Mouse (Mus musculus): ENCODE data around the gene B2m. TPM values are rescaled to one million over a fixed set of nuclear protein-coding genes. Genes with fewer than 3 reads are reported as not detected.

B2m gene
- total RNA-seq, 2 experiments from 2014 or later = 60.6 to 85.4 TPM

DNA sequence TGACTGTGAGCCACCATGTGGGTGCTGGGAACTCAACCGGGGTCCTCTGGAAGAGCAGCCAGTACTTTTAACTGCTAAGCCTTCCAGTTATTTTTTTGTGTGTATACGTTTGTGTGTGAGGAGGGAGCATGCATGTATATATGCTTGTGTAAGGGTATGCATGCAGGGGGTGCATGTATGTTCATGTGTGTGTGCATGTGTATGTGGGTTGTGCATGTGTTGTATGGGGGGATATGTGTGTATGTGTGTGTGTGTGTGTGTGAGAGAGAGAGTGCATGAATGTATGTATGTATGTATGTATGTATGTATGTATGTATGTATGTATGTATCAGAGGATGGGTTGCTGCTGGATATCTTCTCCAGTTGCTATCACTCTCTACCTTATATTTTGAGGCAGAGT lies 7.0 kb downstream of the B2m start:
- no peak overlapping the region for H3K4me3 ChIP-seq
- no peak for TF ChIP-seq CTCF (IDR thresholded peaks at IDR 0.05)
- no peak for DNase-seq
- no peak overlapping the region for H3K27ac ChIP-seq
- intact Hi-C loops (cut with DNase I) = no loop called here

DNA sequence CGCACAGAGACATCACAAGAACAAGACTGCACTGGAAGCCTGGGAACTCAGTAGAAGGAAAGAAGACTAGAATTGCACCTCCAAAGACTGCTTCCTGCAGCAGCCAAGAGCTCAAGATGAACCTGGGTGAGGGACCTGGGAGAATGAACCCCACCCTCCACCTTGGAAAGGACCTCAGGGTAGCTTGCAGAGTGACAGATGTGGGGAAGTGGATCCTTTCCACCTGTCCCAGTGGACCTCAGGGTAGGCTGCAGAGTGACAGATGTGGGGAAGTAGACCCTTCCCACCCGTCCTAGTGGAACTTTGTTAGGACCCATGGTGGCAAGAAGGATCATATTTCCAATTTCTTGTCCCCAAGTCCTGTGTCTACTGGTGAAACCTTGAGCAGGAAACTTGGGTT lies 7.8 kb downstream of the B2m start:
- no peak for TF ChIP-seq CTCF (IDR thresholded peaks at IDR 0.05)
- no peak overlapping the region for H3K4me3 ChIP-seq
- intact Hi-C loops (cut with DNase I) = no loop called here
- no peak for DNase-seq
- no peak overlapping the region for H3K27ac ChIP-seq

DNA sequence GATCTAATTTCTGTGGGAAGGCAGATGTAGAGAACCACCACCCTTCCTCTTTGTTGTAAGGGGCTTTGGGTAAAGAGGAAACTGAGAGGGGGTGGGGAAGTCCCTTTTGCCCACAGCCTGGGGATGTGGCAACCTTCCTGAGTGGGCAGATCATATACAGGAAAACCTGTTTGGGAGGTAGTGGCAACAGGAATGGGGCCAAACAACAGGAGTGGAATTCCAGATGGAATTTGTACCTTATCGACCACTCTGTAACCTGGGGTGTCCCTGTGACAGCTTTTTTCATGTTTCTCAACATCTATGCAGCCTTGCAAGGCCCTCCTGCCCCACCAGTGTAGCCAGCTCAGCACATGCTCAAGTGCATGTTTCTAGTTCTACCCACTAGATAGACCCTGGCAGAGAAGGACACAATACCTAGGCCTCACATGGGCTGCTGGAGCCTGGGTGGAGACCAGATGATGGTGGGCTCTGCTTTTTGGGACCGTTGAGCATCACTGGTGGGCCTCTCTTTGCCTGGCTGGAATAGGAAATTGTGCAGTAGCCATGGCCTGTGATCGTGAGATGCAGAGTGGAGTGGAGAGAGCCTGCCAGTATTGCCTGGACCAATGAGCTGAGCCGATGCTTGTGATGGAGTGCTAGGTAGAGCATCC lies 8.7 kb downstream of the B2m start:
- DNase-seq = no peak
- TF ChIP-seq CTCF (IDR thresholded peaks at IDR 0.05) = no peak
- Histone ChIP-seq H3K4me3 (no peak overlapping the region), H3K27ac (no peak overlapping the region)
- intact Hi-C loops (cut with DNase I) = no loop called here

DNA sequence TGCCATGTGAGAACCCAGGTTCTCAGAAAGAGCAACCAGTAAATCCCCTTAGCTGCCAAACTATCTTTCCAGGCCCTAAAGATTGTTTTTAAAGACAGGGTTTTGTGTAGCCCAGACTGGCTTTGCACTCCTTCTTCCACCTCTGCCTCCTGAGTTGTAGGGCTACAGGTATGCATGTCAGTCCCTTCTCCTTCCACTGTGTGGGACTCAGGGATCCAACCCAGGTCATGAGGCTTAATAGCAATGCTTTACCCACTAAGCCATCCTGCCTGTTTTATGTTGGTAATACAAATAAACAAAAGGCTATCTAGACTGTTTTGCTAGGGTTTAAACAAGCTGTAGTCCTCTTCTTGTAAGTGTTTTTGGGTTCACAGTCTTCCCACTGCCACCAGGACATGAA lies 10.1 kb downstream of the B2m start:
- no peak overlapping the region for H3K27ac ChIP-seq
- DNase-seq = no peak
- no peak overlapping the region for H3K4me3 ChIP-seq
- intact Hi-C loops (cut with DNase I) = no loop called here
- no peak for TF ChIP-seq CTCF (IDR thresholded peaks at IDR 0.05)

GRCm38 (mm10) chr2:122158362-122158802 lies 10.9 kb downstream of the B2m start:
- H3K27ac ChIP-seq = peak overlapping the region; percentile 51
- no peak for TF ChIP-seq CTCF (IDR thresholded peaks at IDR 0.05)
- no peak for DNase-seq
- intact Hi-C loops (cut with DNase I) = no loop called here
- no peak overlapping the region for H3K4me3 ChIP-seq

- Histone ChIP-seq H3K27ac (no peak overlapping the region), H3K4me3 (no peak overlapping the region)
- DNase-seq = no peak
- intact Hi-C loops (cut with DNase I) = loop anchor here (1.0 to 2.0 kb wide), 2 partner anchors 41 to 89 kb away; partner anchors contain the start of gene Spg11
- no peak for TF ChIP-seq CTCF (IDR thresholded peaks at IDR 0.05)
Observed at GRCm38 (mm10) chr2:122159667-122160066, 12.2 kb downstream of the B2m start.

DNA sequence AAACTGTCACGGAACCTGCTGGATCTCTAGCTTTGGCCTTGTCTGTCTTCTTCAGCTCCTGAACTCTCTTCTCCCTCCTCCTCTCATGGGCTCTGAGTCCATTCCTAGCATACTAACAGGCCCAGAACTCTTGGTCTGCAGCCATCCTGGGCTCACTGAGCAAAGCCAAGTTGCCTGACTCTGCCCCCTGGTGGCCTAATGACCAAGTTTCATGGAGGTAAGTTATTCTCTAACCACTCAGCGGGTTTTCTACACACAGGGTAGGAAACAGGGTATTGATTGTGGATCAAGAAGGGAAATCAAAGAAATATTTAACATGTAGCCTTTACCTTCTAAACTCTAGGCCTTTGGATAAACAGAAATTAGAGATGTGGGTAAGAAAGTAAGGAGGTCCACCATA lies 13.2 kb downstream of the B2m start, which contains the start of gene Trim69:
TSS of gene Trim69 (plus strand) at position 21 of the 400 bp plus-strand sequence.
- H3K27ac ChIP-seq = peak within 1 kb of the TSS; percentile 54
- peak; percentile 90 for DNase-seq
- TF ChIP-seq CTCF (IDR thresholded peaks at IDR 0.05) = peak; percentile 90
- intact Hi-C loops (cut with DNase I) = loop anchor here (1.0 to 2.0 kb wide), 2 partner anchors 42 to 90 kb away; partner anchors contain the start of gene Spg11
- no peak within 1 kb of the TSS for H3K4me3 ChIP-seq

- Histone ChIP-seq H3K4me3 (no peak overlapping the region), H3K27ac (peak overlapping the region; percentile 54)
- DNase-seq = no peak
- intact Hi-C loops (cut with DNase I) = loop anchor here (2.0 kb wide), 1 partner anchor 91 kb away; no protein-coding TSS in a partner anchor
- TF ChIP-seq CTCF (IDR thresholded peaks at IDR 0.05) = no peak
Observed at GRCm38 (mm10) chr2:122161542-122161941, 14.1 kb downstream of the B2m start.

DNA sequence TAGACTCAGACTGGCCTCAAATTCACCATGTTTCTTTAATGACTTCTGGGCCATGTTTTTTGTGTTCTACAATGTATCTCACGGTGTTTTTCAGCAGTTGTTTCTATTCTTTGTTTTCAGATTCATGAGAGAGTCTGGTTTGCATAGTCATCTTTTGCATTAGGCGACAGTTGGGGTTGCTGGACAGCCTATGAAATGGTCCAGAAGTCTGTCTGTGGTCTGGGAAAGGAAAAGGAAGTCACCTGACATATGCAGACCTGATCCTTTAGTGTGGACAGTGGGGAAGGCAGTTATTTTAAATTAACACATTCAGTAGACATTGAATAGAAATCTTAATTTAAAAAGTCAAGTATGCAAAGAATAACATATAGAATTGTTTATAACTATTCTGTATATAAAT lies 15.0 kb downstream of the B2m start:
- intact Hi-C loops (cut with DNase I) = no loop called here
- DNase-seq = no peak

DNA sequence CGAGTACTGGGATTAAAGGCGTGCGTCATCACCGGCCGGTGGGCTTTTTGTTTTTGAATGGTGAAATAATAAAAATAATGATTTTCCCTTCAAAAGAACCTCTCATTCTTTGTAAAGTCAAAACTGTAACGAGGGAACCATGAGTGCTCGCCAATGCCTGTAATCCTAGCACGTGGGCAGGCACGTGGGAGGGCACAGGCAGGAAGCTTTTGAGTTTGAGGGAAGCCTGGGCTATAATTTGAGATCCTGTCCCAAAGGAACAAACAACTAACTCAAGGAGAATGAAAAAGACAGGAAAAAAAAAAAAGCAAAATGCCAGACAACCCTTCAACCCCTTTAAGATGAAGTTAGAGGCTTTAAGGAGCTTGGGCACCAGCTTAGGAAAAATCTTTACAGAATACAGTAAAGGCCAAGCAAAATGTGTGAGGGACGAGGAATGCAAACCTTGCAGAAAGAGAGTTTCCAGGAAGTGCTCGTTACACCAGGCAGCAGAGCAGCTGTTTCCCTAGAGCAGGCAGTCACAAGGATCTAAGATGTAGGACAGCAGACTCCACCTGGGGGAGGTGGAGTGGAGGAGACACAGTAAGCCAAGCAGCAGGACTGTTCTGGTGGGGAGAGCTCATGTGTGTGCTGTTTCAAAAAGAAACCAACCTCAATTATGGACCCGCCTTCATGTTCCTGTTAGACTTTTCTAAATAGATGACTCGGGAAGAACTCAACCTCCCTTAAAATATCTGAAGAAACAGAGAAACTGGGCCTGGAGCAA lies 16.1 kb downstream of the B2m start:
- Histone ChIP-seq H3K4me3 (peak overlapping the region; percentile 39), H3K27ac (peak overlapping the region; percentile 24; the same call in 1 of the 2 replicates)
- intact Hi-C loops (cut with DNase I) = no loop called here
- DNase-seq = no peak
- TF ChIP-seq CTCF (IDR thresholded peaks at IDR 0.05) = no peak

More for the DNA sequence above, 15.0 kb downstream of the B2m start:
- Histone ChIP-seq H3K27ac (no peak overlapping the region), H3K4me3 (no peak overlapping the region)
- no peak for TF ChIP-seq CTCF (IDR thresholded peaks at IDR 0.05)

DNA sequence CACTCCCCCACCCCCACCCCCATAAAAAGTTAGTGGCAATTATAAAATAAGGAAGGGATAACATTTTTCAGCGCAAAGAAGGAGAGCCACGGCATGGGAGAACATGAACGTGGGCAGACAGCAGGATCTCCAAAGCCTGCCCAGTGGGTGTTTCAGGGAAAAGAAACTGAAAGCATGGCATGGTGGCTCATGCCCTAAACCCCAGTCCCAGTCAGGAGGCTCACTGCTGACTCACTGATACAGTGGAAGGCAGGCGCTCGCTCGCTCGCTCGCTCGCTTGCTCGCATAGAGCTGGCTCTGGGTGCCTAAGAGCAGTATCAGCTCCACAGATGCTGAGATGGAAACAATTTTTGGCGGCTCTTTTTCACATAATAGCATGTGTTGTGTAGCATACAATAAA lies 16.8 kb downstream of the B2m start:
- intact Hi-C loops (cut with DNase I) = no loop called here
- peak overlapping the region; percentile 39 for H3K4me3 ChIP-seq

GRCm38 (mm10) chr2:122171292-122171691 lies 23.8 kb downstream of the B2m start:
- no peak for TF ChIP-seq CTCF (IDR thresholded peaks at IDR 0.05)
- no peak overlapping the region for H3K27ac ChIP-seq
- no peak for DNase-seq
- intact Hi-C loops (cut with DNase I) = no loop called here
- no peak overlapping the region for H3K4me3 ChIP-seq

More for the DNA sequence above, 16.8 kb downstream of the B2m start:
- no peak for TF ChIP-seq CTCF (IDR thresholded peaks at IDR 0.05)
- DNase-seq = no peak
- H3K27ac ChIP-seq = no peak overlapping the region

DNA sequence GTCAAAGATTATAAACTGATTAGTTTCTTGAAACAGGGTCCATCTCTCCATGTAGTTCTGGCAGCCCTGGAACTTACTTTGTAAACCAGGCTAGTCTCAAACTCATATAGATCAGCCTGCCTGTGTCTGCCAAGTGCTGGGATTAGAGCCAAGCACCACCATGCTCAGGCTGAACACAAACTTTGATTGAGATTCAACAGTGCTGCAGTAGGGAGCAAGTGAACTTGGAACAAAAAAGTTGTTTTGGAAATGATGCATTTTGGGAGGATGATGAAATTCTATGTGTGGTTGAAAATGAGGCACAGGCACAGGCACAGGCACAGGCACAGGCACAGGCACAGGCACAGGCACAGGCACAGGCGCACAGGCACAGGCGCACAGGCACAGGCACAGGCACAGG lies 24.7 kb downstream of the B2m start:
- TF ChIP-seq CTCF (IDR thresholded peaks at IDR 0.05) = no peak
- intact Hi-C loops (cut with DNase I) = no loop called here
- Histone ChIP-seq H3K4me3 (no peak overlapping the region), H3K27ac (no peak overlapping the region)
- DNase-seq = no peak
